Mouse (Mus musculus): ENCODE measurements around the gene Gm15130.

The Gm15130 gene

DNA sequence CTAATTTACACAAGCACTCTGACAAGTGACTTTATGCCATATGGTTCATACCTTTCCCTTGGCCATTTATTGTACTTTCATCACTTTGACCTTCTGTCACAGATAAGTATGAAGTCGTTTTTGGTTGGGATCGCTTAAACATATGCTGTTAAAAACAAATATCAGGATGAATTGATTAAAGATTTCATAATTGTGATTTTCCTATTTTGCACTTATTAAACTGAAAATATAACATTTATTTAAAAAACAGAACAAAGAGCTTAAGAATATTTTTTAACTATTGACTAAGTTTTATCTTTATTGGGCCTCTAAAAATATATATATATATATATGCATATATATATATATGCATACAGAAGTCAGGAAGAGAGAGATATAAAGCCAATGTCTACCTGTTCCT lies at the start of gene Gm15130:
Gm15130 (minus strand) TSS at position 101 of the 400 bp plus-strand sequence.
- DNase-seq (ENCODE audit: low spot score in 2 of 2) = no peak

- DNase-seq (ENCODE audit: low spot score in 2 of 2) = no peak
Observed at GRCm38 (mm10) chr2:111182068-111182467, 29.3 kb upstream of the Gm15130 start.

- DNase-seq (ENCODE audit: low spot score in 2 of 2) = no peak
Observed at GRCm38 (mm10) chr2:111135739-111136138, 17.0 kb downstream of the Gm15130 start.

DNA sequence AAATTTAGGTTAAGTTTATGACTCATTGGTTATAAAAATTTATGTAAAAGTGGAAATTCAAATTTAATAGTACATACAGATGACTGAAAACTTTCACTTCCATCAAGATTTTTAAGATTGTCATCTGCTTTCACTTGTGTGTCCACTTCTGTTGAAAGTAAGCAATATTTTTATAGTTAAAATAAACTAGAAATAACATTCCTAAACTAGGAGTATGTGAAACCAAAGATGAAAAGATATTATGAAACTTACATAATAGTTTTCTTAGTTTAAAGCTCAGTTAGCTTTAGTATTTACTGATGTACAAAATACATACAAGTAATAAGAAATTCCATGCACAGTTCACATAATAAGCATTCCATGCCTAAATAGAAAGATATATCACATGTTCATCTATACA lies 46.9 kb downstream of the Gm15130 start, which contains the start of gene Gm13941:
Gm13941 (minus strand) TSS at position 101 of the 400 bp plus-strand sequence.
- no peak for DNase-seq (ENCODE audit: low spot score in 2 of 2)
